Mouse (Mus musculus) G1E (cell line): ENCODE results near the gene Slc22a19.

ENCODE experiments used
- CTCF ChIP-seq: IDR thresholded peaks from 2 replicates; pipeline ENCODE4 v1.5.1; 2012; ENCODE audit warnings: low read depth, low read length, inconsistent platforms, mixed read lengths
- POLR2AphosphoS5 ChIP-seq: IDR thresholded peaks from 2 replicates; pipeline ENCODE4 v1.6.1; 2012; ENCODE audit warnings: low read depth, low read length, inconsistent platforms; ENCODE audit not compliant: insufficient replicate concordance
- TAL1 ChIP-seq: conservative IDR thresholded peaks from 2 replicates; pipeline ENCODE4 v1.6.1; 2012; ENCODE audit warnings: low read depth, low read length, inconsistent platforms, mixed read lengths

GRCm38 (mm10) chr19:7691259-7691658, 19.9 kb downstream of the Slc22a19 start:
- no peak for TF ChIP-seq POLR2AphosphoS5
- no peak for TF ChIP-seq CTCF
- no peak for TF ChIP-seq TAL1
